Mouse (Mus musculus) hindbrain, embryonic 11.5 days (tissue): ENCODE measurements around the gene Cyp2s1. TPM values are rescaled to one million over a fixed set of nuclear protein-coding genes. Genes with fewer than 3 reads are reported as not detected.
"Not testable (repeated sequence)": the region's sequence is repeated elsewhere in the genome, so short reads cannot be mapped to it uniquely, and the experiment has no call there.

Experiments
- ATAC-seq: fragments of 200-750 bp; cut with Nextera tagmentation; 2 replicates; pipeline ENCODE4 v1.8.0; 2017; ENCODE audit warnings: mild to moderate bottlenecking, moderate TSS enrichment, moderate library complexity; ENCODE audit not compliant: low FRiP score
- DNase-seq: peaks from one replicate; pipeline ENCODE4 v3.0.0-alpha.2; 2015; ENCODE audit warnings: low spot score
- H3K27ac ChIP-seq: fragments of 300-500 bp; sonication (generic); 2 replicates; pipeline ENCODE4 v1.5.1; 2014; ENCODE audit warnings: mild to moderate bottlenecking, low read depth, low read length
- H3K27me3 ChIP-seq: fragments of 300-500 bp; sonication (generic); 2 replicates; pipeline ENCODE4 v1.6.1; 2014; ENCODE audit warnings: mild to moderate bottlenecking, low read length, moderate library complexity, mixed read lengths; ENCODE audit not compliant: control insufficient read depth, insufficient read depth
- H3K36me3 ChIP-seq: fragments of 300-500 bp; sonication (generic); 2 replicates; pipeline ENCODE4 v1.6.1; 2014; ENCODE audit warnings: mild to moderate bottlenecking, low read length, moderate library complexity, mixed read lengths; ENCODE audit not compliant: control insufficient read depth, insufficient read depth
- H3K4me1 ChIP-seq: fragments of 300-500 bp; sonication (generic); replicated peaks from 2 replicates; pipeline ENCODE4 v1.6.1; 2014; ENCODE audit warnings: low read length, mixed read lengths; ENCODE audit not compliant: control insufficient read depth, insufficient read depth
- H3K4me2 ChIP-seq: fragments of 300-500 bp; sonication (generic); replicated peaks from 2 replicates; pipeline ENCODE4 v1.6.1; 2014; ENCODE audit warnings: mild to moderate bottlenecking, low read depth, low read length
- H3K4me3 ChIP-seq: fragments of 300-500 bp; sonication (generic); 2 replicates; pipeline ENCODE4 v1.5.1; 2014; ENCODE audit warnings: low read depth, low read length
- H3K9ac ChIP-seq: fragments of 300-500 bp; sonication (generic); 2 replicates; pipeline ENCODE4 v1.6.1; 2014; ENCODE audit warnings: low read depth, low read length
- H3K9me3 ChIP-seq: fragments of 300-500 bp; sonication (generic); 2 replicates; pipeline ENCODE4 v1.6.1; 2016; ENCODE audit warnings: low read length; ENCODE audit not compliant: control insufficient read depth
- WGBS: fragments of 180-500 bp; shearing (Covaris S2); extraction: QIAGEN DNeasy Blood & Tissue Kit; methylation state at CpG from one replicate; pipeline ENCODE4 v1.1.7; 2014; 5-methylcytosine and 5-hydroxymethylcytosine counted together
- polyA plus RNA-seq: library from polyadenylated mRNA; unstranded; fragments of >200 nt; fragmentation: Nextera tagmentation; extraction: Ambion mirVana; gene quantifications from 2 replicates; pipeline ENCODE4 v1.2.1, GENCODE M21; 2014

The Cyp2s1 gene
- polyA plus RNA-seq, 1 experiment from 2014 or later, result 0.69 TPM

DNA sequence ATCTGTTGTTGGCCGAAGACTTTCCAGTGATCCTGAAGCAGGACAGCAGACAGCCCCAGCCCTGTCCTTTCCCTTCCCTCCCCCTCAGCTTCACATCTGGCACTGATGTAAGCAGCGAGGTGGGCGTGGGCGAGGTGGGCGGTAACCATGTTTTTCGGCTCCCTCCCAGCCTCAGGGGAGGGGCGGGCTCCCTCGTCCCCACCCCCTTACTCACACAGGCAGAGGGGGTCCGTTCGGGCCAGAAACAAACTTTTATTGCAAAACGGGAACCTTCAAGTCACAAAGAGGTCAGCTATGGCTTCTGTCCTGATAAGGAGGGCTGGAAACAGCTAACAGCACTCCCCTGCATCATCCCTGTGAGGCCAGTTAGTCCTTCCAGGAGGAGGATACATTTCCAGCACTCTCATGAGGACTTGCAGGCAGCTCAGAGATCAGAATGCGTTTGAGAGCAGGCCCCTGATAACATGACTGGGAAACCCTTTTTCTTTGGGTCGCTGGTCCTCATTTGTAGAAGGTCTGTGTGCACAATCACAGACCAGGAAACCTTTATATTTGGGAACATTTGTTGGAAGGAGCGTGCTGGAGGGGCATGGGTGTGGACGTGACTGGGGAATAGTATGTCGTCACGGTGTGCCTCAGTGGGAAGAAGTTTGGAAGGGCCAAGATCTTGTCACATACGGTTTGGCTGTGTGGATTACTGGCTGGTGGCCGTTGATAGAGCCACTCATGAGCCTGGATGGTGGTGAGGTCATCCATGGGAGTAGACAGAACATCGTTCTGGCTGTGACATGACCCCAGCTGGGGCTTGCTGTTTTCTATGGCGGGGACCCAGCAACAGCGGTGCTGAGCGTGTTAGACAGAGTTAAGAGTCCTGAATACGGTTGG lies 14.2 kb downstream of the Cyp2s1 start:
- Histone ChIP-seq H3K4me2 (0 out of 2 replicates have a peak overlapping the region, but pooled peaks have one; percentile 11), H3K9ac (no peak overlapping the region), H3K4me1 (peaks cover 2% of the 10 kb centered on the region; the same call in 1 of the 2 replicates), H3K36me3 (no peaks in the 10 kb centered on the region), H3K27ac (no peak overlapping the region), H3K27me3 (no peaks in the 10 kb centered on the region), H3K9me3 (no peaks in the 10 kb centered on the region), H3K4me3 (no peak overlapping the region)
- no peak for ATAC-seq
- peak; percentile 56 for DNase-seq
- WGBS, result 33% methylated on average over 24 of the region's 24 CpGs

DNA sequence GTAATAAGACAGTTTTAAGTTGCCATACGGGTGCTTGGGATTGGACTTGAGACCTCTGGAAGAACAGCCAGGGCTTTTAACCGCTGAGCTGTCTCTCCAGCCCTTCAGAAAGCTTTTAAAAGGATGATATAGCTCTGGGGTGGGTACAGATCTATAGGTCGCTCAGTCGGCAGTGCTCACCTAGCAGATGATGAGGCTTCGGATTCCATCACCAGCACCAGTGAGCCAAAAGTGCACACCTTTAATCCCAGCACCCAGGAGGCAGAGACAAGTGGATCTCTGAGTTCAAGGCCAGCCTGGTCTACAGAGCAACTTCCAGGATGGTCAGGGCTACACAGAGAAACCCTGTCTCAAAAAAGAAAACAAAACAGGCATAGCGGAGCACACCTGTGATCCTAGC lies 15.7 kb downstream of the Cyp2s1 start:
- ATAC-seq (no peak), DNase-seq (no peak)
- no peak overlapping the region for H3K9ac ChIP-seq
- H3K9me3 ChIP-seq, result no peaks in the 10 kb centered on the region
- H3K4me2 ChIP-seq, result no peak overlapping the region
- no peaks in the 10 kb centered on the region for H3K36me3 ChIP-seq
- 92% methylated on average over 6 of the region's 6 CpGs for WGBS
- H3K27me3 ChIP-seq, result no peaks in the 10 kb centered on the region
- H3K4me1 ChIP-seq, result peaks cover 2% of the 10 kb centered on the region; the same call in 1 of the 2 replicates
- H3K4me3 ChIP-seq, result no peak overlapping the region
- H3K27ac ChIP-seq, result no peak overlapping the region

DNA sequence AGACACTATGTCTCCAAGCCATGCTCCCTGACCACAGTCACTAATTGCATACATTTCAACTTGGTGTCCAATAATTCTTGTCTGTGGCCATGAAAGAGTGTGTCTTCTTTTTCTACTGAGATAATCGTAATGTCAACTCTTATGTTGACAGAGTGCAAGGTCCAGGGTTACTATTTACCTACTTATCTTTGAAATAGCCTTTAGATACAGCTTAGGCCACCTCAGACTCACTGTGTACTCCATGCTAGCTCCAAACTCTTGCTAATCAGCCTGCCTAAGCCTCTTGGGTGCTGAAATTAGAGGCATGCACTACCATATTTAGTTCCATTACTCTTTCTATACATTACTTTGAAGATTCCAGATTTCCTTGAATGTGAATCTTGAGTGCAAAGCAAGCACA lies 17.3 kb downstream of the Cyp2s1 start:
- DNase-seq (no peak), ATAC-seq (no peak)
- Histone ChIP-seq H3K36me3 (no peaks in the 10 kb centered on the region), H3K4me3 (no peak overlapping the region), H3K27ac (no peak overlapping the region), H3K9me3 (no peaks in the 10 kb centered on the region), H3K4me1 (peaks cover 2% of the 10 kb centered on the region; the same call in 1 of the 2 replicates), H3K27me3 (no peaks in the 10 kb centered on the region), H3K4me2 (no peak overlapping the region), H3K9ac (no peak overlapping the region)
- WGBS, result 85% methylated on average over 1 of the region's 1 CpGs

DNA sequence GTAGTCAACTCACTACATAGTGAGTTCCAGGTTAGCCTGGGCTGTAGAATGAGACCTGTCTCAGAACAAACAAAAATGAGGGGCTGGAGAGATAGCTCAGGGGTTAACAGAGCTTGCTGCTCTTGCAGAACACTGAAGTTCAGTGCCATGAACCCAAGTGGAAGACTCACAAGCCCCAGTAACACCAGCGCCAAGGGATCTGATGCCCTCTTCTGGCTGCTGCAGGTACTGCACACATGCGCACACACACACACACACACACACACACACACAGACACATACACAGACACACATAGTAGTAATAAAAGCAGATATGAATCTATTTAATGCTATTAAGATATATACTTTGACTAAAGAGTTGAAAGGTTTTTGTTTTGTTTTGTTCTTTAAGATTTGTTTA lies 18.2 kb downstream of the Cyp2s1 start:
- H3K27me3 ChIP-seq, result no peaks in the 10 kb centered on the region
- peaks cover 2% of the 10 kb centered on the region; the same call in 1 of the 2 replicates for H3K4me1 ChIP-seq
- H3K4me2 ChIP-seq, result no peak overlapping the region
- no peaks in the 10 kb centered on the region for H3K9me3 ChIP-seq
- no peak overlapping the region for H3K9ac ChIP-seq
- no peak overlapping the region for H3K27ac ChIP-seq
- H3K4me3 ChIP-seq, result no peak overlapping the region
- H3K36me3 ChIP-seq, result no peaks in the 10 kb centered on the region
- ATAC-seq (no peak), DNase-seq (no peak)
- WGBS, result 83% methylated on average over 2 of the region's 2 CpGs

DNA sequence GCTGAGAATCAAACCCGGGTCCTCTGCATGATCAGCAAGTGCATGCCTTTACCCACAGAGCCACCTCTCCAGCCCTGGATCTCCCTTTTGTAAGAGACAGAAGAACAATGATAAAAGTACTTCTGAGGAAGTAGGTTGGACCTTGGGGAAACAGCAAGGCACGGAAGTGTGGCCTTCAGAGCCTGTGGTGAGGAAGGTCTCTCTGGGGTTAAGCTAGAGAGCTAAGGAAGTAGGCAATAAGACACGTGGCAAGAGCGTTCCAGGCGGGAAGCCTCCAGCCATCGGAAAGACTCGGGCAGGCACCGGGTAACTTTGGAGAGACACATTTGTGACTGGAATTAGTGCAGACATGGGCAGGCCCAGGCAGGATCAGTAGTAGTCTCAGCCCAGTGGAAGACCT lies 21.9 kb downstream of the Cyp2s1 start:
- Histone ChIP-seq H3K27ac (no peak overlapping the region), H3K27me3 (no peaks in the 10 kb centered on the region), H3K36me3 (no peaks in the 10 kb centered on the region), H3K4me2 (no peak overlapping the region), H3K9me3 (no peaks in the 10 kb centered on the region), H3K4me1 (no peaks in the 10 kb centered on the region), H3K4me3 (no peak overlapping the region), H3K9ac (no peak overlapping the region)
- DNase-seq (no peak), ATAC-seq (no peak)
- 85% methylated on average over 8 of the region's 8 CpGs for WGBS

DNA sequence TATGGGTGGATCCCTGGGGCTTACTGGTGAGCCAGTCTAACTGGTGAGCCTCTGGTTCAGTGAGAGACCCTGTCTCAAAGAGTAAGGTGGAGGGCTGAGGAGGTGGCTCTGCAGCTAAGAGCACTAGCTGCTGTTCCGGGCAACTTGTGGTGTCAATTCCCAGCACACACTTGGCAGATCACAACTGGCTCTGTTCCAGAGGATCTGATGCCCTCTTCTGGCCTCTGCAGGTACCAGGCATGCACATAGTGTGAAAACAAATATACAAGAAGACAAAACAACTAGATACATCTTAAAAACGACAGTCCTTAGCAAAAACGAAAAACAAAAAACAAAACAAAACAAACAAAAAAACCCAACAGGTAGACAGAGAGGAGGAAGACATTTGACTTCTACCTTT lies 23.0 kb downstream of the Cyp2s1 start:
- DNase-seq (no peak), ATAC-seq (no peak)
- H3K9me3 ChIP-seq, result no peaks in the 10 kb centered on the region
- WGBS, result 56% methylated on average over 3 of the region's 3 CpGs
- H3K27me3 ChIP-seq, result no peaks in the 10 kb centered on the region
- no peak overlapping the region for H3K4me2 ChIP-seq
- H3K9ac ChIP-seq, result no peak overlapping the region
- no peak overlapping the region for H3K27ac ChIP-seq
- no peaks in the 10 kb centered on the region for H3K36me3 ChIP-seq
- no peaks in the 10 kb centered on the region; the same call in 1 of the 2 replicates for H3K4me1 ChIP-seq
- no peak overlapping the region for H3K4me3 ChIP-seq

DNA sequence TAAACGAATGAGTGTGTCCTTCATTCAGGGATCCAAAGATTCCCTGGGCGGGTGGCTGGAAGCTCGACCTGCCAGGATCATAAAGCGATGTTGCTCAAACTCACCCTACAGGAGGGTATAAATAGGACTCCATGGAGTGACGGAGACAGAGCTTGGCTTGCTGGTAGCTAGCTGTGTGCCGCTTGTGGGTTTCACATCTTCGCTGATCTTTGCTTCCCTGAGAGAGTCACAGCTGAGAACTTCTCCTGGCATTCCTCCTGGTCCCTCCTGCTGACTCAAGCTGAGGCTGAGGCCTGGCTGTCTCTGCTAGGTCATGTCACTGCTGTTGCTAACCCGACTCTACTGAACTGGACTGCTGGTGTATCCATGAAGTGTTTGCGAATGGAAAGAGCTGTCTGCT lies 23.7 kb downstream of the Cyp2s1 start:
- not testable (repeated sequence) for H3K36me3 ChIP-seq, H3K4me3 ChIP-seq, DNase-seq, H3K4me2 ChIP-seq, ATAC-seq, H3K27me3 ChIP-seq, H3K9me3 ChIP-seq, H3K27ac ChIP-seq, H3K4me1 ChIP-seq, H3K9ac ChIP-seq
- WGBS, result 78% methylated on average over 9 of the region's 9 CpGs

DNA sequence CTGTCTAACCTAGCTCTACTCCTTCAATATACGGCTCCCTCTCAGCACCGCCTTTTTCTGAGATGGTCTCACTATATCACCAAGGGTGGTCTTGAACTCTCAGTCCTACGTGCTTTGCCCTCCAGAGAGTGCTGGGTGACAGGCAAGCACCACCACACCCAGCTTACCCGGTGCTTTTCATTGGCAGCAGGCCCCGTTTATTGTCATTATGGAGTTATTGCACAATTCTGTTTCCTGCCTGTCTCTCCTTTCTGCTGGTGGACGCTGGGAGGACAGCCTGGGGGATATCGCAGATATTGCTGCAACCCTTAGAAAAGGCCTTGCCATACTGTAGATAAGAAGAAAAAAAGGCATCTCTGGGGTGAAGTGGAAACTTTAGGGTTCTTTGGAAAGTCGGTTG lies 26.1 kb downstream of the Cyp2s1 start:
- no peaks in the 10 kb centered on the region for H3K9me3 ChIP-seq
- peaks cover 11% of the 10 kb centered on the region for H3K4me1 ChIP-seq
- no peak overlapping the region for H3K9ac ChIP-seq
- ATAC-seq (no peak), DNase-seq (no peak)
- H3K27me3 ChIP-seq, result 0 out of 2 replicates have a peak, but pooled peaks cover 2% of the 10 kb centered on the region
- no peak overlapping the region for H3K4me3 ChIP-seq
- WGBS, result 82% methylated on average over 8 of the region's 8 CpGs
- H3K4me2 ChIP-seq, result no peak overlapping the region
- H3K27ac ChIP-seq, result no peak overlapping the region
- no peaks in the 10 kb centered on the region for H3K36me3 ChIP-seq

DNA sequence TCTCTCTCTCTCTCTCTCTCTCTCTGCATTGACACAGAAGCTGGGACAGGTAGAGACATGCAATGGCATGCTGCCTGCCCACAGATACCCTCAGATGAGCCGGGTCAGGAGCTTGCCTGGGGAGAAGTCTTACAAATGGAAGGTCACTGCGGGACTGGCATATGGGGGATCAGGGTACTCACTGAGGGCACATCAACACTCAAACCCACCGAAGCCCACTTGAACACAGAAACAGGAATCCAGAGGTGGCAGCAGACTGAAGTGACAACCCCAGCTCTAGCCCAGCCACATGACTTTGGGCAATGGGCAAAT lies 27.6 kb downstream of the Cyp2s1 start:
- Histone ChIP-seq H3K4me3 (peak overlapping the region; percentile 42; the same call in 1 of the 2 replicates), H3K36me3 (no peaks in the 10 kb centered on the region), H3K4me2 (no peak overlapping the region; the same call in 1 of the 2 replicates), H3K27me3 (0 out of 2 replicates have a peak, but pooled peaks cover 2% of the 10 kb centered on the region), H3K9me3 (no peaks in the 10 kb centered on the region), H3K27ac (no peak overlapping the region), H3K4me1 (peaks cover 11% of the 10 kb centered on the region), H3K9ac (no peak overlapping the region)
- WGBS, result 25% methylated on average over 3 of the region's 3 CpGs
- no peak for ATAC-seq
- no peak for DNase-seq
